Mouse (Mus musculus) right cerebral cortex, adult 2 months (tissue): ENCODE measurements around the gene Ppp4r3a.

Experiments
- DNase-seq, 2 experiments: peaks; one replicate each; pipeline ENCODE4 v3.0.0; 2021 to 2022; ENCODE audit warnings: low spot score in 2 of 2

Ppp4r3a gene

DNA sequence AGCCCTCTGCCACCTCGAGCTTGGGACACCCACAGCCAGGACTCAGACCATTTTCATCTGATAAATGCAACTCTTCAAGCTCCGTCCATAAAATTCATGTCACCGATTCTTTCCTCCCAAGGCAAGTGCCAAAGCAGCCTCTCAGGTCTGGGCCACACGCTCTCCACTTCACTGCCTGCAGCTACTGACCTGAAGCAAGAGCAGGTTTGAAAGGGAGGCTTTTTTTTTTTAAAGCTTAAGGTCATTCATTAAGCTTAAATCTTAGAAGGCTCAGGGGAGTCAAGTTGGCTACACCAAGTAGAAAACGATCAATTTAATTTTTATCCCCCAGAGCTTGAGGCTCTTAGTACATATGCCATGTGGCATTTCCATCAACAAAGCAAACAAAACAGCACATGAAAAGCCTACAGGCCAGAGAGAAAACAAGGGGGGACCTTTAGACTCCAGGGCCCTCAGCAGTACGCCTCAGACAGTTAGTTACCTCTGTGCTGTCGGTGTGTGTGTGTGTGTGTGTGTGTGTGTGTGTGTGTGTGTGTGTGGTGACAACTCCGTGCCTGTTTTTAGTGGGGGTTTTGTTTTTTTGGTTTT, 70.3 kb downstream of the Ppp4r3a start:
- DNase-seq: no peak

DNA sequence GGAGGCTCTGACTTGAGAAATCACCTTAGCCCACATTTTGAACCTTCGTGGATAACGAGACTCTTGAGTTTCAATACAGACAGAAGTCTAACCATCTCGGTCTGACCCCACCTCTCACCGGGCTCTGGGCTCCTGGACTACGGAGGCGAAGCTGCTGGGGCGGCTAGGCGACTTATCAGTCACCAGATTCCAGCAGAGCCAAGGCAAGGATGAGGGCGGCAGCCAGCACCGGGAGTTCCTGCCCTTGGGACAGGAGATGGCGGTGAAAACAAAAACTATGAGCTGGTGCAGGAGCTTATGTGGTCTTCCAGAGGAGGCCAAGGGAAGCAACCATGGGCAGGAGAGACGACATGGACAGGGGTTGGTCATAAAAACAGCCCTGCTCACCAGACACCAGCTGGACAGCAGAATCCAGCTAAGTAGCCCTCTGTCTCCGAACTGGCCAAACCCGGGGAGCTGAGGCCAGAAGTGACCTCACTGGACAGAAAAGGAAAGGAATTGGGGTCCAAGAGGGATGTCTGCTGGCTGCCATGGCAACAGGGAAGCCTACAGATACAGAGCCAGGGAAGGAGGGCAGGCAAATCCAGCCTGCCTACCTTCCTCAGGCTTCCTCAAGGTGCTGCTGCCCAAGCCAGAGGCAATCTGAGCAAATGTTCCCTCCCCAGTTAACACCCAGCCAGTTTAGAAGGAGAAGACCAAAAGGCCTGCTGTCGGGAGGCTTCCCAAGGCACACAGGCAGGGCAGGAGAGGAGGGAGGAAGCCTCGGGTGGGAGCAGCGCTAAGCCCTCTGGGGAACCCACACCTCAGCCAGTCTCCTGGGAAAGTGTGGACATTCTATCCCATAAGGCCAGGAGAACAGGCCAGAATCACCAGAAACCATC, 71.1 kb downstream of the Ppp4r3a start:
- DNase-seq: no peak

DNA sequence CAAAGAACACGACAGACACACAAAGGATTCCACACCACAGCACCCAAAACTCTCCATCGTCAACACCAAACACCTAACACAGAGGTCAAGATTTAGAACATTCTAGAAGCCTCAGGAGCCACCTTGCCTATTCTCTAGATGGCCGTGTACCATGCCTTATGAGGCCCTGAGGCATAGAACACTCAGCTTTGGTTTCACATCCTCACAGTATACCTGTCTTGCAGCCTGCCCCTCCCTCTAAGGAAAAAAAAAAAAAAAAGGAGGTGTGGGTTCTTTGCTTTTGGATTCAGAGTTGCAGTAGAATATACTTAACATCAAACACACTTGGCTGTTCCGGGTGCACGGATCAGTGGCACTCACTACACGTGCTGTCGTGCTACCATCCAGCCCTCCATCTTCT, 72.5 kb downstream of the Ppp4r3a start:
- DNase-seq: no peak

DNA sequence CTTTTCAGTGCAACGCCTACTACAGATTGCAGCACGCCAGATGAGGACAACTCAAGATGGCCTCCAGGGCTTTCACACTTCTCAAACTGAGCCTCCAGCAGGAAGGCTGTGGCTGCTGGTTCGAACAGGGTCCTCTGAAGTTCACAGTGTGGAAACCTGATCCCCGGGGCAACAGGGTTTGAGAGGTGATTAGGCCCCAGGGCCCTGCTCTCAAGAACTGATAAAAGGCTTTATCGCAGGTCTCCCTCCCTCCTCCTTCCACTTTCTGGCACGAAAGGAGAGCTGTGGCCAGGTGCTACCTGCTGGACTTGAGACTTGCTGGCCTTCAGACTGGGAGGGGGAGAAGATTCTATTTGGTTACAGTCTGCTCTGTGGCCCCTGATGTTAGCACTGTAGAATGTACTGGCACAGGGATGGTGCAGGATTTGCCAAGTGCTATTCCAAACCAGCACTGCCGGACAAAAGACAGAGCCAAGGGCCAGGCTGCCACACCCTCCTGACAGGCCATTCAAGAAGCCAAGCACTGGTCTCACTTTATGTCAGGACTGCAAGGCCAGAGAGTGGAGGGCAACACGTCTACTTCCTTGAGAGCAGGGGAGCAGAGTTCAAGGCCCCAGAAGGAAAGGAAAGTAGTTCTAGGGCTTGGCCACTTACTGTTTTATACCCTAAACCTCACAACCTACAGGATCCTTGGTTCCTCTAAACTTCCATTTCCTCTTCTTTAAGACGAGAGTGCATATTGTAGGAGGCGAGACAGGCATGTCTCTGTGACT, 73.2 kb downstream of the Ppp4r3a start:
- no peak for DNase-seq

DNA sequence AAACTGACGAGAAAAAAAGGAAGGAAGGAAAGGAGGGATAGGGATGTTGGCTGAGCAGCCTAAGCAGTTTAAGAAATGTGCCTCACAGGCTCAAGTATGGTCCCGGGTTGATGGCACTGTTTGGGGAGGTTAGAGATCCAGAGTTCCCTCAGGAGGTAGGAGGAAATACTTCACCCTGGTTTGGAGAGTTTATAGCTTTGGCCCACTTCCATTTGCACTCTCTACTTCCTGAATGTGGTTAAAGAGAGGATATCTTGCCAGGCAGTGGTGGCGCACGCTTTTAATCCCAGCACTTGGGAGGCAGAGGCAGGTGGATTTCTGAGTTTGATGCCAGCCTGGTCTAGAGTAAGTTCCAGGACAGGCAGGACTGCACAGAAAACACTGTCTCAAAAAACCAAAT, 74.3 kb downstream of the Ppp4r3a start:
- no peak for DNase-seq

DNA sequence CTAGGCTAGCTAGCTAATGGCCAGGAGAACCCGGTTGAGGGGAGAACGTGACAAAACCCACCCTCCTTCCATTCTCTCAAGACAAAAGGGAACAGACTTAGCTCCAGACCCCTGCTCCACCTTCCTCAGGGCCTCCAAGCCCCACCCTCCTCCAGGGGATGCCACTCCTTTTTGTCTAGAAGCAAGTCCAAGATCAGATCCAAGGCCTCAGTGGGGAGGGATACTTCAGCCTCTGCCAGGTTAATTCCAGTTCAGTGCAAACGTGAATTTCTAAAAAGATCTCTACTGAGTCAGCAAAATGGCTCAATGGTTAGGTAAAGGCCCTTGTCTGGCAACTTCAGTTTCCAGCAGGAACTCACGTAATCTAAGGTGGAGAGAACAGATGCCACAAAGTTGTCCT, 74.9 kb downstream of the Ppp4r3a start:
- no peak for DNase-seq

DNA sequence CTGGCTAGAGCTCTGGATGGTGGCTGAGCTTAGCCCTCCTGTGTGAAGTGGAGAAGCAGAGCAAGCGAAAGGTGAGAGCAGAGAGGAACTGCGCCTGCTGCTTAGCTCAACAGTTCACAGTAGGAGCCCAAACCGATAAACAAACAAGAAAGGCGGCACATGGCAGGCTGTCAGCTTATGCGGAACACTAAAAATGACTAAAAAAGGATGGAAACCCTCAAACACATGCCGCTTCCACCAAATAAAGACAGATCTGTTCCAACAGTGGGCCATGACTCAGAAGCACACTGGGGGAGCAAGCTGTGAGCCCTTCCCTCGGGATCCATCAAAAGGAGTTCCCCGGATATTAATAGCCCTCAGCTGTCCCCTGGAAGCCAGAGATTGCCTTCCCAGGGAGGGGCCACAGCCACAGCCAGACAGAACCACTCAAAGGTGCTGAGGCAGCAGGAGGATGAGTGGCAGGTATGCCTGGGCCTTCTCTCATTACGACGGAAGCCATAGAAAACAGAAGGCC, 75.5 kb downstream of the Ppp4r3a start:
- DNase-seq: peak; percentile 70 to 77

DNA sequence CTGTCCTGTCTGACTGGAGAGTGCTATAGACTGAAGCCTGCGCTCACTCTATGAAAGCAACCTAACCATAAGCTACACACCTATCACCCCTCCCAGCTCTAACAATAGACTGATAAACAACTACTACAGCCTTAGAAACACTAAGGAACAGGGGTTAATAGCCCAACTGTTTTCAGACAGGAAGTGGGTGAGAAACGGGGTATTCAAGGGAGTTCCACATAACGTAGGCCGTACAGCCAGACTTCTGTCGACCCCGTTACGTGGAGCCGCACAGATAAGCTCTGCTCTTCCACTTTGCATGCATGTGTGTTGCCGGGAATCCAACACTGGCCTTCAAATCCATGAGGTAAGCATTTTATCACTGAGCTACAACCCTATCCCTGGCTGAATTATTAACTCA, 76.1 kb downstream of the Ppp4r3a start:
- DNase-seq: no peak

DNA sequence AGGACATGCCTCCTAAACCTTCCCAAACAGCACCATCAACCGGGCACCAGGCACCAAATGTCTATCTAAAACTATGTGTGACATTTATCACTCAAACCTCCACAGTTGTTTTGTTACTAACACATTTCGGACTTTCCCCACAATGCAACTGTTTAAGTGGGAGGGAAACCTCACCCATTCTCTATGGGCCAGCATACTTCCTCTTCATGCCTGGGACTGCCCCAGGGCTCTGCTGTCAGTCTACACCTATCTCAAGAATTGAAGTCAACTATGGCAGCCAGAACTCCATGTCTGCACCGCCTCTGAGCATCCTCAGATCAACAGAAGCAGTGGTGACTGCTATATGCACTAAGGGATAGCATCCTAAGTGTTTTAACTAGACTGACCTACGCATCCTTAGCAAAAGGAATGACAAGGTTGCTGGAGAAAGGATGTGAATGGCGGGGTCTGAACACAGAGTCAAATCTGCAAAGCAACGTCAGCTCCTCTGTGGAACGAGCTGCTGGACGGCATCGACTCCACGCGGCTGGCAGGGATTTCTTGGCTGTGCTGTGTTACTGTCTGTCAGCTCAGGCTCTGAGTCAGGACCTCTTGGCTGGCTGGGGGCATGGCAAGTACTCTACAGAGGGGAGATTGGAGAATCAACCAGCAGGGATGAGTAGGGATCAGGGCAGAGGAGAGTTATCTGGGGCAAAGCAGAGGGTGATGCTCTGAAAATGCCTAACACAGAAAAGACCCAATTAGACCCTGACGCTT, 77.7 kb downstream of the Ppp4r3a start:
- DNase-seq: no peak

DNA sequence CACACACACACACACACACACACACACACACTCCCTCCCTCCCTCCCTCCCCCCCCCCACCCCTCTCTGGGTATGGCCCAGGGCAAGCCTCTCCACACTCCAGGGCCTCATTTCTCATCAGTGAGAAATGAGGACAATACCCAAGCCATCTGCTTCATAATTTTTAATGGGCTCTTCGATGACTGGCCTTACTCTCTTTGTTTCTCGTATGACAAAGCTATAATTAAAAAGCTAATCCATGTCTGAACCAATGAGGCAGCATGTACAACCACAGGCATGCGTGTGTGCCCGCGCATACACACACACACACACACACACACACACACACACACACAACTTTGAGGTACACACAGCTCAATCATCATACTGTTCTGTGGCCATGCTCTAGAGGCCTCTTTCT, 78.5 kb downstream of the Ppp4r3a start:
- no peak for DNase-seq

DNA sequence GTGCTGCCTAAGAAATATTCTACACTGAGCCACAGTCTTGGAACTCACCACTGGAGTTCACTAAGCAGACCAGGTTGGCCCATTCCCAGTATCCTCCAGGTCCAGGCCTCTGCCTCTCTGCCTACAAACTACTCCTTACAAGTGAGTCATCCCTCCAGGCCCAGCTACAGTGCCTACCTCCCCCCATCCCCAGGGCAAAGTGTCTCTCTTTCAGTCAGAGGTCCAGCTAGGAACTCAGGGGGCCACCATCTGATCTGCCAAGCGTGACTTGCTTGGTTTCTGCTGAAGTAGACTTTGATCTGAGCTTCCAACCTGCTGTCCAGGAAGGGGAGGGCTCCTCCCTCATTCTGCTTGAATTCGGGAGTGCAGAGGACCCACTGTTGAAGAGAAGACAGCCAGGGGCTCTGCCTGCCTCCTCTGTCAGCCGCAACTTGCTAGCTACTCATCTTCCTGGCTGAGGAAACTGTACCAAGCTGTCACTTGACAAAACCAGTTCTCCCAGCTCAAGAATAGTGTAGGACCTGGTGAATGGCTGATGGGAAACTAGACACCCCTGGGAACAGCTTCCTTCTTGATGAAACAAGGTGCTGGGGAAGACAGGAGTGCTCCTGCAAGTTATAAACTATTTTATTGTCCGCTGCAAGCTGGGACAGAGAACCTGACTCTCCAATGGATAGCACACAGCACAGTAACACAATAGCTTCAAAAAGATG, 80.5 kb downstream of the Ppp4r3a start:
- DNase-seq: no peak

DNA sequence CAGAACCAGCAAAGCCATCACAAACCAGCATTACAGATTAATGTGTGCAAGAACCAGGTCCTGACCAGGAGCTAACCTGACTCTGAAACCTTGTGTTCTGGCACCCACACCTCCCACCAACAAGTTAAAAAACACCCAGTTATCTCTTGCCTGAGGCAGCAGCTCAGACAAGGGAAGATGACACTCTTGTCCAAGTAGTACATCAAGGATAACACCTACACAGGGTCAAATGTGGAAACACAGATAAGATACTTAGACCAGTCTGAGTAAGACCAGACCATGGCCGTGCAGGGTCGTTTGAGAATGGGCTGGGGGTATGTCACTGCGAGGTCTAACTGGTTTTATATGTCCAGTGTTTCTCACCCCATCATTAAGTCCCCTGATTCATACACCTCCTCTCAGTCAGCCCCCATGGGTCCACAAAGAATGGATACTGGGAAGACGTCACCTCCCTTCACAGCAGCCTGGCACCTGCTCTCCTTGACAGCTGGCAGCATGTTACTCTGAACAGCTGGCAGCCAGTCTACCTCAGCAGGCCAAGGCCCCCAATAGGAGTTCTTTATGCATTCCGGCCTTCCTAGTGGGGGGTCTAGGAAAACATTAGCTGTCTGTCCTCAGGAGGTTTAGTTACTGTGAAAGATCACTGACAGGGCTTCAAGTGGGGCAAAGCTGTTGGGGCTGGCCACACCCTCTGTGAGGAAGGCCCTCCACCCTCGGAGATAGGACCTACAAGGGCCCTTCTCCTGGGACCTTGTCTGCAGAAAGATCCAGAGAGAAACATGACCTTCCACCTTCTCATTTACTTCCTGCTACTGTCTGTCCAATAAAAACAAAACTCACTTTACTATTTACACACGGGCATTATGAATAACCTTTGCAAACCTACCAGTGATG, 84.2 kb downstream of the Ppp4r3a start:
- DNase-seq: no peak

DNA sequence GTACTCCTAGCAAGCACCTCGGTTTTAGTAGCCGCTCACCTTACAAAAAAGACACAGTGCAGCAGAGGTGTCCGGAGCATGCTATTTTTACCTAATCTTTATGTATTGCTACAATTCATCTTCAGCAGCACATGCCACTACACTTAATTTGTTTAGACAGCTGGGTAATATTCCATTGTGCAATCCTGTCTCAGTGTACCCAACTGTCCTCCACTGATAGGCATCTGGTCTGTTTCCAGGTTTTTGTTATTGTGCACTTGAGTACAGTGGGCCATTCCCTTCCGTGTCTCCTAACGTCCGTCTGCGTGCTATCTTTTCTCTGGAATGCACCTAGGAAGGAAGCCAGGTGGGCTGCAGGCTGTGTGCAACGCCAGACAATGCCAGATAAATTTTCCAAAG, 84.9 kb downstream of the Ppp4r3a start:
- no peak for DNase-seq

DNA sequence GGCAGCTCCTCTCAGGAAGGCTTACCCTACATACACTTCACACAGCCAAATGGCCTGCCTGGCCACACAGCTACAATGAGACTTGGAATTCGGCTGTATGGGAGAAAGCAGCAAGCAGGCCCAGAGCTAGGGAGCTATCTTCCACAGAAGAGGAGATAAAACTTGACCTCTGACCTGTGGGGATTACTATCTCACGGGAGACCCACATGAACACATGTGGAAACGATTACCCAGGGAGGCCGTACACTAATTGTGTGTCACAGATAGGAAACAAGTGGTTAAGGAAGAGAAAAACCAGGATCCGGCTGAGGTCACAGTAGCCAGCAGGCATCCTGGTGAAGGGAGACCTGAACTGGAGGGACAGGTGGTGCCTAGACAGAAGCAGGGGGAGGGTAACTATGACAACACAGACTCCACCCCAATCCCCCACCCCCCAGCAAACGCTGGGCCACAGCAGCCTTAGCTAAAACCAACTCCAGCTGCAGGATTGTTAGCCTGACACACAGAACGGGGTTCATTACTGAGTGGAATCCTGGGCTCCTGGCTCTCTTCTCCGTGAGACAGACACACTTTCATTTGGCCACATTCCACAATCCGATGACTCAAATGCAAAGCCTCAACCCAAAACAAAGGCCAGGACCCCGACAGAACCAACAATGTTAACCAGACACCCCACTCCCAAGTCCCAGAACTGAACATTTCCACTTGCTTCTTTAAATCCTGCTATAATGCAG, 85.5 kb downstream of the Ppp4r3a start:
- no peak for DNase-seq

DNA sequence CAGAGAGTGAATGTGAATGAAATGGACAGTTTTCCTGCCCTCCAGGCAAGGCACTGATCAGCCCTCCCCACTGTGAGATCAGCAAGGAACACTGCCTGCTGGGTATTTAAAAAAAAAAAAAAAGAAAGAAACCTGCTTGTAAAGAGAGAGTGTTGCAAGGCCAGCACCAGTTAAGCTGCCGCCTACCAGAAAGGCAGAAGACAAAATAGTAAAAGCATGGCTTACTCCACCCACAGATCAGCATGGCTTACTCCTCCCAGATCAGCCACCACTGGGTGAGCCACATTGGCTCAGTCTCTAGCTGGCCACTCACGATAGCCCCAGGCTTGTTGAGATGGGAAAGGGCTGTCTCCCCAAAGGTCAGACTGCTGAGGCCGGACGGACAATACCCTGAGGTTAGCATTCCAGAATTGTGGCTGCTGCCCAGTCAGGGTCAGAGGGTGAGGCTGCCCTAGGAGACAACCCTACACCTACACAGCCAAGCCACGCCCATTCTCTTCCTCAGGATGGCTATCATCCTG, 87.1 kb downstream of the Ppp4r3a start:
- DNase-seq: peak; percentile 46 to 54

DNA sequence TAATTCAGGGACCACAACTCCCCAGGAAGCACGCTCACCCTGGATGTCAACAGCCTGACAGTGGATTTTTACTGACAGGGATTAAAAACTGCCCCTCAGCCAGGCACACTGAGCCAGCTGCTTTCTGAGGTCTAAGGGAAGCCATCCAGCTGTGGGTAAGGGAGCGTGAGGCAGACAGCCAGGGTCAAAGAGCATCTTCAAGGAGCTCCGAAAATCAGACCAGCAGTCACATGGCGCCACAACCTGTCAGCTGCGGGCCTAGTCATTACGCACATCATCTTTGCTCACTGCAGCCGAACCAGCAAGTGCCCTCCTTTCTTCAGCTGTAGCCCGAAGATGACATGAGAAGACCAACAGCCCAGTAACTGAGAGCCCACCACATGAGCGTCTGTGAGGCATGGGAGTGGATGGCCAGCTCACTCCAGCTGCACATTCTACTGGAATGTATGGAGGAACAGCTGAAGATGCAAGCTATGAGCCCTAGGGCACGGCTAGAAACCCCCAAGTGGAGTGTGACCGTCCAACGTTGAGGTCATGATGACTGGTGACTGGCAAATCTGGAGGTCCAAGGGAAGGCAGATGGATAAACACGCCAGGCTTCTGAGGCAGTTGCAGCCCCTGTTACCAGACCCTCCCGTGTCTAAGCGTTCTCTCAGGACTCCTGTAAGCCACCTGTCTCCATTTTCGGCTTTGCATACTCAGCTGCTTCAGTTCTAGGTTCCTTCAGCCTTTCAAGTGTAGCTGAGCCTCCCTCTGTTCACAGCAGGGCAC, 87.7 kb downstream of the Ppp4r3a start:
- no peak for DNase-seq

DNA sequence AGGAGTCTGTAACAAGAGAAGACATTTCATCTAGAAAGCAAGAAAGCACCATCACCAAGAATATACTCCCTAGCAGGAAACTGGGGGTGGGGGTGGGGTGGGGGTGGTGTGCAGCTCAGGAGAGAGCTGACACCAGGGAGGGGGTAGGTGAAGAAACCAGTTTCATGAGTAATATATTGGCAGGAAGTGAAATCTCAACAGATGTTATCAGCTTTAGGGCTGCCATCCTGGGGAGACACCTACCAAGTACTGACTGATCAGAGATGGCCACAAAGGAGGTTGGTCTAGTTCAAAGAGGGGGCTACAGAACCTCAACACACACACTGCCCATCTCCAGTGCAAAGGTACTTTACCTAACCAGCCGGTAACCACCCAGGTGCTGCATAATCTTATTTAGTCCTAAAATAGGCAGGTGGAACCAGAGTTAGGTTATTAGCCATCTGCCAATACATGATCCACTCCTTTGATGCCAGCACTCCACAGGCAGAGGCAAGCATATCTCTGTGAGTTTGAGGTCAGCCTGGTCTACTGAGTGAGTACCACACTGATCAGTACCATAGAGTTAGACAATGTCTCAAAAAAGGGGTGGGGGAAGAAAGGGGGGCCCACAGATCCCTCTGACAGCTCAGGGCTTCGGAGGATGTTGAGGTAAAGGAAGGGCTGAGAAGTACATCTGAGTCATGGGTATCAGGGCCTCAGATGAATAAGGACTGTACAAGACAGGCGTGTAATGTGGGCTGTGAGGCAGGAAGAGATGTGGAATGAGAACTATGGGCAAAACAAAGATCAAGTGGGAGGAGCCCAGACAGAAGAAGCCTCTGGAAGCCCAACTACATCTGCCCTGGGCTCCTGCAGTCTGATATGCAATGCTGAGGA, 89.1 kb downstream of the Ppp4r3a start:
- DNase-seq: no peak
